Mouse (Mus musculus) v-Abl transformed pro-B cells (cell line): Measurements from ENCODE around the gene Rbm19.

ENCODE experiments used
- in situ Hi-C, 2 experiments: fragments of 400-800 bp; cut with MboI; formaldehyde crosslinking; loops; one replicate each; pipeline ENCODE4 v1.15.1; 2025; ENCODE audit not compliant: unreplicated experiment in 2 of 2

The Rbm19 gene

DNA sequence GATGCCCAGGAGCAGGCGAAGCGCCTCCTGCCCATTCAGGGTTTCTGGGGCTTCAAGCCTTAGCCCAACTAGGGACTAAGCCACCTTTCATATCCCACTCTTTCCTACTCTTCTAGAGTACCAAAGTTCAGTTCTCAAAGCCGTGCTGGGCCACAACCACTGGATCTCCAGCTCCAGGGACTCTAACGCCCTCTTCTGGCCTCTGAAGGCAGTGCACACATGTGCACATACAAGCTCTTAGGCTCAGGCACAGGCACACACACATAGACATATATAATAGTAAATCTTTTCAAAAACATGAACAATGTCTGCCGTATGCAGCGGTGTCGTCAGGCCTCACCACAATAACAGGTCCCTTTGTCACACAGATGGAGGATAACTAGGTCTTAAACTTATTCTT is 13.5 kb downstream of the Rbm19 start:
- in situ Hi-C loops: loop anchor here (10.0 to 25.0 kb wide), 4 partner anchors 308 to 483 kb away; partner anchors contain the start of genes Ddx54 (in 1 of the 2), Lhx5 (in 1 of the 2) and Rita1 (in 1 of the 2)

- in situ Hi-C loops: loop anchor here in 1 of 2 experiments (25.0 kb wide), 2 partner anchors 307 to 482 kb away; partner anchors contain the start of genes Ddx54, Lhx5 and Rita1
Measured at GRCm38 (mm10) chr5:120130163-120130562, 13.9 kb downstream of the Rbm19 start.

DNA sequence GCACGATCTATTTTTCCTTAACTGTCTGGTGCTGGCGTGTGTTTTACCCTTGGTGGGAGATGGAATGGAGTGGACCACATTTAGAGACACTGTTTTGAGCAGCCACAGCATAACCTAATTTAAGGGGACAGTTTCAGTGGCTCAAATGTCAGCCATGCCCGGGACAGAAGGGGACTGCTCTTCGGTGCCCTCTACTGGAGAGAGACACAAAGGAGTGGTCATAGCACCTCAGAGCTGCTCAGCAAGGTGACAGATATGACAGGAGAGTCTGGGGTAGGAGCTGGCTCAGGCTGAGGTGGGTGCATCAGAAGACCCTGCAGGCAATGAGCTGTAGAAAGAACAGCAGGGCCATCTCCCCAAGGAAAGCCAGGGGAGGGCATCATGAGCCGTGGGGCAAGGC is 15.3 kb downstream of the Rbm19 start:
- in situ Hi-C loops: loop anchor here in 1 of 2 experiments (25.0 kb wide), 2 partner anchors 306 to 481 kb away; partner anchors contain the start of genes Ddx54, Lhx5 and Rita1

DNA sequence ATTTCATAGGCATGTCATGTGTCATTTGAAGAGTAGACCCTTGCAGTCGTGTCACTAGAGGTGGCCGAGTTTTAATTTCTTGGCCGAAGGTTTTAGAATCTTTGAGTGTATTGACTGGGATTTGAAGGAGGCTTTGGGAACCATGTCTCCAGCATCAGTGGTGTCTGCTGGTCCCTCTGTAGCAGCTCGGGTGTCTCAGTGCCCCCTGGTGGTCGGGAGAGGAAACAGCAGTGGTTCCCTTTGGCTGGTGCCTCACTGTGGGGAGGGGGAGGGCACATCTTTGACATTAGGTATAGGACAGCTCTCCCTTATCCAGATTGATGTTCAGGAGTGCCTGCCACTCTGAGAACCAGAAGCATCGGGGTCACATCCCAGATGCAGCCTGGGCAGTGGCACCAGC is 17.7 kb downstream of the Rbm19 start:
- in situ Hi-C loops: loop anchor here in 1 of 2 experiments (25.0 kb wide), 2 partner anchors 303 to 478 kb away; partner anchors contain the start of genes Ddx54, Lhx5 and Rita1

DNA sequence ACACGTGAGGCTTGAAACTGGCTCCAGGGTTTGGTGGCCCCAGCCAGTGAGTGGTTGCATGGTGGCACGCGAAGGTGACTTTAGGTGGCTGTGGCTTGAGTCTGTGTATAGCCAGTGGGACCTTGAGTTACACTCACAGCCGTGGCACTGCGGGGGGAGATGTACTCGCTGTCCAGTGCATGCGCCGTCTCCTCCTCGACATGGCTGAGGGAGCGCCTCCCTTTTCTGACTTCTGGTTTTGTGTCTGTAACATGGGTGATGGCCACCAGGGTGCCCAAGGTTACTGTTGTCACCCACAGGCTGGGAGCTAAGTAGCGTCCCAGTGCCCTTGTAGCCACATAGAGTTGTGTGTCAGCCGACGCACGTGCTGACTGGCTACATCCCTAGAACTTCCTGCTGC is 19.1 kb downstream of the Rbm19 start:
- in situ Hi-C loops: loop anchor here in 1 of 2 experiments (25.0 kb wide), 2 partner anchors 302 to 477 kb away; partner anchors contain the start of genes Ddx54, Lhx5 and Rita1

- in situ Hi-C loops: loop anchor here in 1 of 2 experiments (25.0 kb wide), 2 partner anchors 301 to 476 kb away; partner anchors contain the start of genes Ddx54, Lhx5 and Rita1
Measured at GRCm38 (mm10) chr5:120135823-120136222, 19.6 kb downstream of the Rbm19 start.

GRCm38 (mm10) chr5:120136236-120136675 is 20.0 kb downstream of the Rbm19 start:
- in situ Hi-C loops: loop anchor here in 1 of 2 experiments (25.0 kb wide), 2 partner anchors 301 to 476 kb away; partner anchors contain the start of genes Ddx54, Lhx5 and Rita1

- in situ Hi-C loops: loop anchor here in 1 of 2 experiments (25.0 kb wide), 2 partner anchors 300 to 475 kb away; partner anchors contain the start of genes Ddx54, Lhx5 and Rita1
Measured at GRCm38 (mm10) chr5:120137038-120137437, 20.8 kb downstream of the Rbm19 start.

GRCm38 (mm10) chr5:120137846-120138245 is 21.6 kb downstream of the Rbm19 start:
- in situ Hi-C loops: loop anchor here in 1 of 2 experiments (25.0 kb wide), 2 partner anchors 299 to 474 kb away; partner anchors contain the start of genes Ddx54, Lhx5 and Rita1

GRCm38 (mm10) chr5:120138406-120138805 is 22.1 kb downstream of the Rbm19 start:
- in situ Hi-C loops: loop anchor here in 1 of 2 experiments (25.0 kb wide), 2 partner anchors 299 to 474 kb away; partner anchors contain the start of genes Ddx54, Lhx5 and Rita1

- in situ Hi-C loops: loop anchor here in 1 of 2 experiments (25.0 kb wide), 2 partner anchors 298 to 473 kb away; partner anchors contain the start of genes Ddx54, Lhx5 and Rita1
Measured at GRCm38 (mm10) chr5:120139224-120139623, 23.0 kb downstream of the Rbm19 start.

- in situ Hi-C loops: loop anchor here in 1 of 2 experiments (25.0 kb wide), 2 partner anchors 293 to 468 kb away; partner anchors contain the start of genes Ddx54, Lhx5 and Rita1
Measured at GRCm38 (mm10) chr5:120143941-120144340, 27.7 kb downstream of the Rbm19 start.

- in situ Hi-C loops: loop anchor here in 1 of 2 experiments (25.0 kb wide), 2 partner anchors 292 to 467 kb away; partner anchors contain the start of genes Ddx54, Lhx5 and Rita1
Measured at GRCm38 (mm10) chr5:120145371-120146050, 29.2 kb downstream of the Rbm19 start.

DNA sequence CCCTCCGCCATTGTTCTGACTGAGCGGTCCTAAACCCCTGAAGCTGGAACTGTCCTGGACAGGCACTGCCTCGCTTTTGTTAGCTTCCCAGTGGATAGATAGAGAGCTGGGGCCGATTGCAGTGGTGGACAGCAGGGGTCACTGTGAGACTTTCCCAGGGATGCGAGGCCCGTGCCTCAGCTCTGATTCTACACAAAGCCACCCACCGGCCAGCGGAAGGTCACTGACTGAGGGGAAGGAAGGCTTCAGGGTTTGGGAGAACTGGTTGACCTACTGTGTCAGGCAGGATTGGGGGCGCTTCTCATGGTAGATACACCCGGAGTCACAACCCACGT is 29.8 kb downstream of the Rbm19 start:
- in situ Hi-C loops: loop anchor here in 1 of 2 experiments (25.0 kb wide), 2 partner anchors 291 to 466 kb away; partner anchors contain the start of genes Ddx54, Lhx5 and Rita1

DNA sequence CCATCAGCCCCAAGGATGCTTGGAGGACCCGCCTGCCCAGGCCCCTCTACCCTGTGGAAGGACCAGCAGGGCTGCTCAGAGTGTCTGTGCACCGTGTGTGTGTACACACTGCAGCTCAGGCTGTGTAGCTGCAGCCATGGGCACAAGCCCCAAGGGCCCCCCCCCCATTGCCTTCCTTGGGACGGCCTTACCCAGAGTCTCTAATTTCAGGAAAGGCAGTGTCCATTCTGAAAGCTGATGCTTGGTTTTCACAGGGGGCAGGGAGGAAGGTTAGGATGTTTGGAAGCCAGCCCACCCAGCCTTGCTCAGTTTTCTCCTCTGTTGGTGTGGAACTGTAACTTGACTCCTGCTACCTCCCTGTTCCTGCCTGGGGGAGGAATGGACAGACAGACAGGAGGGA is 30.6 kb downstream of the Rbm19 start:
- in situ Hi-C loops: loop anchor here in 1 of 2 experiments (25.0 kb wide), 2 partner anchors 290 to 465 kb away; partner anchors contain the start of genes Ddx54, Lhx5 and Rita1

GRCm38 (mm10) chr5:120148246-120148645 is 32.0 kb downstream of the Rbm19 start:
- in situ Hi-C loops: loop anchor here in 1 of 2 experiments (25.0 kb wide), 2 partner anchors 289 to 464 kb away; partner anchors contain the start of genes Ddx54, Lhx5 and Rita1

GRCm38 (mm10) chr5:120151145-120151544 is 34.9 kb downstream of the Rbm19 start:
- in situ Hi-C loops: no loop called here

DNA sequence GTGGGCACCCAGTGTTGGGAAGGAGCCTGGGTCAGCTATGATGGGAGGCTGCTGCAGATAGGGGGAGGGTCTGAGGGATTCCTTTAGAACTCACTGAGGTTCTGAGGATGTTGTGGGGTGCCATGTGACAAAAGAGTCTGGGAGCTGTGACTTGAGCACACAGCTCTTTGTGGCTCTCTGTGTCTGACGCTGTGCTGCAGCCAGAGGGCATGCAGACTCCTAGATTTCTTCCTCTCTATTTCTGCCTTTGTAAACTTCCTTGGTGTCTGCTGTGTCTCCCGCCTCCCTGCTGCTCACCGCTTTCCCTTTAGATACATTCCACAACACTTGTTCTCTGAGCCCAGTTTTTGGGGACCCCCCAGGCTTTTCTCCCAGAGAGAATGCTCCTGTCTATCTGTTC is 36.9 kb downstream of the Rbm19 start:
- in situ Hi-C loops: no loop called here

GRCm38 (mm10) chr5:120155672-120156071 is 39.4 kb downstream of the Rbm19 start:
- in situ Hi-C loops: no loop called here

- in situ Hi-C loops: no loop called here
Measured at GRCm38 (mm10) chr5:120156166-120156909, 40.1 kb downstream of the Rbm19 start.
